ENCODE assay signal across 8 mouse cellular contexts in genomic region chr3:152111081-152111480, GRCm38 (mm10). TPM values are rescaled to one million over a fixed set of nuclear protein-coding genes. Genes with fewer than 3 reads are reported as not detected.
A peak's percentile ranks its signal among the peaks of the same experiment; 100 is the strongest.
DNase-seq lines count a peak whose midpoint lies in the region; ATAC-seq lines count a peak whose summit lies in the region.

No protein-coding gene starts in this region.

- H3K9ac ChIP-seq in heart, embryonic 12.5 days, result 0 out of 2 replicates have a peak overlapping the region, but pooled peaks have one; percentile 11
- no peak overlapping the region for H3K9ac ChIP-seq in liver, embryonic 15.5 days

- H3K36me3 ChIP-seq in heart, embryonic 12.5 days, result no peaks in the 10 kb centered on the region
- no peaks in the 10 kb centered on the region for H3K36me3 ChIP-seq in liver, embryonic 15.5 days (replicated peaks)

- H3K4me1 ChIP-seq in brown adipose tissue, adult 24 weeks (ENCODE audit: control insufficient read depth, insufficient read depth, insufficient read length, low read length), result peaks cover 5% of the 10 kb centered on the region; the same call in 1 of the 2 replicates
- peaks cover 53% of the 10 kb centered on the region for H3K4me1 ChIP-seq in heart, embryonic 12.5 days (replicated peaks)
- peaks cover 56% of the 10 kb centered on the region for H3K4me1 ChIP-seq in liver, embryonic 15.5 days (replicated peaks)

- 8% methylated on average over 9 of the region's 9 CpGs for WGBS in heart, embryonic 12.5 days
- 13% methylated on average over 9 of the region's 9 CpGs for WGBS in liver, embryonic 15.5 days (ENCODE audit: insufficient replicate concordance)

- H3K9me3 ChIP-seq in heart, embryonic 12.5 days (replicated peaks), result no peaks in the 10 kb centered on the region
- no peaks in the 10 kb centered on the region for H3K9me3 ChIP-seq in liver, embryonic 15.5 days (replicated peaks)

- DNase-seq in ES-CJ7 (ENCODE audit: low read depth, low spot score), result peak; percentile 71
- DNase-seq in fibroblast of lung, adult 2 months (ENCODE audit: low read depth), result peak; percentile 77
- DNase-seq in kidney, postnatal 10 days, result peak; percentile 92
- DNase-seq in ovary, postnatal 10 days (ENCODE audit: low spot score), result peak; percentile 43
- DNase-seq in thymus, postnatal 10 days (ENCODE audit: low spot score in 2 of 2), result peak; percentile 28 to 59

- H3K27me3 ChIP-seq in heart, embryonic 12.5 days (replicated peaks), result no peaks in the 10 kb centered on the region
- H3K27me3 ChIP-seq in liver, embryonic 15.5 days, result peaks cover 49% of the 10 kb centered on the region

- no peak overlapping the region for H3K4me3 ChIP-seq in brown adipose tissue, adult 24 weeks (ENCODE audit: insufficient read depth, low read depth, low read length)
- H3K4me3 ChIP-seq in heart, embryonic 12.5 days, result no peak overlapping the region
- no peak overlapping the region for H3K4me3 ChIP-seq in liver, embryonic 15.5 days (replicated peaks)

- peak overlapping the region; percentile 33 for H3K4me2 ChIP-seq in heart, embryonic 12.5 days
- peak overlapping the region; percentile 17 for H3K4me2 ChIP-seq in liver, embryonic 15.5 days

- no peak for ATAC-seq in heart, embryonic 12.5 days (ENCODE audit: insufficient number of reproducible peaks, low FRiP score)
- no peak for ATAC-seq in liver, embryonic 15.5 days (ENCODE audit: insufficient read depth)

- 0 out of 2 replicates have a peak overlapping the region, but pooled peaks have one; percentile 9 for H3K27ac ChIP-seq in brown adipose tissue, adult 24 weeks (replicated peaks; ENCODE audit: low read depth, low read length)
- H3K27ac ChIP-seq in heart, embryonic 12.5 days (ENCODE audit: poor library complexity, severe bottlenecking), result no peak overlapping the region
- H3K27ac ChIP-seq in liver, embryonic 15.5 days (replicated peaks), result no peak overlapping the region

RNA-seq across cellular contexts. Expression of gene Gipc2, which starts 54.9 kb away (rescaled TPM):
- polyA plus RNA-seq in brown adipose tissue, adult 24 weeks (2012; ENCODE audit: insufficient read depth, insufficient read length, missing spikeins), result not detected in 2 replicates
- 1.3 and 4.5 TPM in 2 replicates for polyA plus RNA-seq in heart, embryonic 12.5 days (2016; fragmentation: Nextera tagmentation; extraction: Ambion mirVana)
- polyA plus RNA-seq in liver, embryonic 15.5 days (2015; fragmentation: Nextera tagmentation; extraction: Ambion mirVana), result 19.3 and 20.0 TPM in 2 replicates
